In genomic region chr17:11086492-11086891, GRCm38 (mm10) we compare ENCODE assay signal across 28 mouse cellular contexts.
DNase-seq lines count a peak whose midpoint lies in the region; ATAC-seq lines count a peak whose summit lies in the region.
"Had no signal": no experiment of that assay in that cellular context is flagged by ENCODE, and none has a peak within 500 bp of the region (broad histone marks: within the 10 kb centered on the region; RNA-seq: fewer than 3 reads in every experiment).

No protein-coding gene starts in this region.

- ATAC-seq in embryonic facial prominence, embryonic 11.5 days (replicated peaks; ENCODE audit: insufficient number of reproducible peaks, low FRiP score, low TSS enrichment, low read depth) = no peak
- ATAC-seq: intestine, postnatal 0 days had no signal

- H3K4me3 ChIP-seq in embryonic facial prominence, embryonic 11.5 days (ENCODE audit: low read depth, low read length) = no peak overlapping the region
- H3K4me3 ChIP-seq in embryonic facial prominence, embryonic 10.5 days = no peak overlapping the region
- H3K4me3 ChIP-seq: embryonic facial prominence, embryonic 13.5 days; forebrain, embryonic 10.5 days; heart, adult 2 months; heart, embryonic 12.5 days; limb, embryonic 12.5 days; megakaryocyte, embryonic 14.5 days; midbrain, embryonic 12.5 days; myocyte; neural tube, embryonic 12.5 days had no signal

- DNase-seq in embryonic facial prominence, embryonic 11.5 days (ENCODE audit: low spot score) = peak; percentile 31
- no peak for DNase-seq in embryonic facial prominence, embryonic 10.5 days (ENCODE audit: low spot score)
- DNase-seq in brain, adult 2 months (ENCODE audit: low read depth, low spot score) = peak; percentile 76
- peak; percentile 33 to 37 for DNase-seq in cerebellum, adult 18-20 months
- peak; percentile 35 to 43 for DNase-seq in cerebellum, postnatal 10 days
- DNase-seq in adrenal gland, postnatal 4 days (ENCODE audit: low spot score in 2 of 2) = no peak
- no peak for DNase-seq in adrenal gland, adult 8-10 months
- DNase-seq: adrenal gland, postnatal 14 days; gastrocnemius, postnatal 25 days; heart, adult 2 months; kidney, adult 9 months; kidney, postnatal 10 days; layer of hippocampus, adult 9-11 months; lung, postnatal 4 days; right cerebral cortex, adult 18-20 months; right cerebral cortex, postnatal 4 days; thymus, postnatal 4 days had no signal

- H3K27ac ChIP-seq in embryonic facial prominence, embryonic 11.5 days (replicated peaks; ENCODE audit: low read depth, low read length) = no peak overlapping the region
- H3K27ac ChIP-seq in embryonic facial prominence, embryonic 10.5 days (replicated peaks) = no peak overlapping the region
- H3K27ac ChIP-seq: embryonic facial prominence, embryonic 13.5 days; forebrain, embryonic 10.5 days; heart, adult 2 months; hindbrain, embryonic 14.5 days; limb, embryonic 12.5 days; midbrain, embryonic 12.5 days; neural tube, embryonic 12.5 days had no signal

- WGBS in embryonic facial prominence, embryonic 11.5 days = 43% methylated on average over 1 of the region's 1 CpGs
- 65% methylated on average over 1 of the region's 1 CpGs for WGBS in embryonic facial prominence, embryonic 10.5 days

- H3K36me3 ChIP-seq in embryonic facial prominence, embryonic 11.5 days (replicated peaks; ENCODE audit: control insufficient read depth, insufficient read depth, low read depth, low read length) = no peaks in the 10 kb centered on the region
- H3K36me3 ChIP-seq in embryonic facial prominence, embryonic 10.5 days (replicated peaks) = no peaks in the 10 kb centered on the region
- H3K36me3 ChIP-seq: embryonic facial prominence, embryonic 13.5 days; forebrain, embryonic 10.5 days; G1E; heart, embryonic 12.5 days; limb, embryonic 12.5 days; midbrain, embryonic 12.5 days; neural tube, embryonic 12.5 days had no signal

- no peaks in the 10 kb centered on the region for H3K4me1 ChIP-seq in embryonic facial prominence, embryonic 11.5 days (ENCODE audit: control insufficient read depth, insufficient read depth, low read length)
- H3K4me1 ChIP-seq in embryonic facial prominence, embryonic 10.5 days = peaks cover 22% of the 10 kb centered on the region
- H3K4me1 ChIP-seq: heart, embryonic 12.5 days; megakaryocyte, embryonic 14.5 days had no signal

- no peak overlapping the region for H3K9ac ChIP-seq in embryonic facial prominence, embryonic 11.5 days (replicated peaks; ENCODE audit: low read length)
- H3K9ac ChIP-seq: embryonic facial prominence, embryonic 13.5 days; heart, embryonic 12.5 days; hindbrain, embryonic 14.5 days; limb, embryonic 12.5 days; midbrain, embryonic 12.5 days; neural tube, embryonic 12.5 days had no signal

- no peaks in the 10 kb centered on the region for H3K9me3 ChIP-seq in embryonic facial prominence, embryonic 11.5 days (replicated peaks; ENCODE audit: control insufficient read depth, low read length)
- H3K9me3 ChIP-seq in embryonic facial prominence, embryonic 10.5 days = no peaks in the 10 kb centered on the region
- H3K9me3 ChIP-seq: embryonic facial prominence, embryonic 13.5 days; forebrain, embryonic 10.5 days; G1E; heart, embryonic 12.5 days; limb, embryonic 12.5 days; megakaryocyte, embryonic 14.5 days; midbrain, embryonic 12.5 days; neural tube, embryonic 12.5 days had no signal

- no peak overlapping the region for H3K4me2 ChIP-seq in embryonic facial prominence, embryonic 11.5 days (ENCODE audit: low read depth, low read length)
- H3K4me2 ChIP-seq: embryonic facial prominence, embryonic 13.5 days; heart, embryonic 12.5 days; hindbrain, embryonic 14.5 days; limb, embryonic 12.5 days; midbrain, embryonic 12.5 days; neural tube, embryonic 12.5 days had no signal

- H3K27me3 ChIP-seq in embryonic facial prominence, embryonic 11.5 days (ENCODE audit: control insufficient read depth, insufficient read depth, low read length) = no peaks in the 10 kb centered on the region
- no peaks in the 10 kb centered on the region for H3K27me3 ChIP-seq in embryonic facial prominence, embryonic 10.5 days (replicated peaks; ENCODE audit: low read depth, poor library complexity, severe bottlenecking)
- H3K27me3 ChIP-seq: embryonic facial prominence, embryonic 13.5 days; heart, embryonic 12.5 days; limb, embryonic 12.5 days; megakaryocyte, embryonic 14.5 days; midbrain, embryonic 12.5 days; neural tube, embryonic 12.5 days had no signal

Comparison
In these comparisons a context has a peak if more than half of its experiments do, and no peak if none do; other contexts are left out.
1. DNase-seq: peak in embryonic facial prominence, embryonic 11.5 days (single experiment), brain, adult 2 months (single experiment), cerebellum, adult 18-20 months (2 of 2) and cerebellum, postnatal 10 days (2 of 2); none in embryonic facial prominence, embryonic 10.5 days (single experiment), adrenal gland, postnatal 4 days (0 of 2) and adrenal gland, adult 8-10 months (single experiment).